Mouse (Mus musculus) G1E-ER4 (cell line): ENCODE measurements around the gene Sergef. TPM values are rescaled to one million over a fixed set of nuclear protein-coding genes. Genes with fewer than 3 reads are reported as not detected.

ENCODE experiments used
- GATA1 ChIP-seq: IDR thresholded peaks from one replicate; pipeline ENCODE4 v1.8.0; 2012; ENCODE audit warnings: low read length, inconsistent platforms
- polyA plus RNA-seq: library from polyadenylated mRNA; stranded (reverse); fragments of >175 nt; gene quantifications from 2 replicates; pipeline ENCODE4 v1.2.3, GENCODE M21; 2012

The Sergef gene
- polyA plus RNA-seq, 1 experiment = 8.8 TPM

DNA sequence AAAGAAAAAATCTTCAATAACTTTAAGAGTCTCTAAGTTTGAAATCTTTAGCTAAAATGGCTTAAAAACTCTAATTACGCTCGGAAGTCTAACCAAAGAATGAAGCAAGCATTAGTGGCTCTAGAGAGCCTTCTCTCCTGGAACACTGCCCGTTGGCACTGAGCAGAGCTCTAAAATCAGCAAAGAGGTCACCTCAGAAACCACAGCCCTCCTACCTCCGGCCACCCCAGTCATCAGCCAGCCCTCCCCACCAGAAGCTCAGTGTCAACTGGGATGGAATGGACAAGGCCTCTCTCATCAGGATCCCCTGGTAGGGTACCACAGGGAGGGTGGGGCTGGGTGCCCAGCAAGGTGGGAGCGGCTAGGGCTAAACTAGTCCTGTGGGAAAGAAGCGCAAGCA, 80.0 kb downstream of the Sergef start:
- no peak for TF ChIP-seq GATA1

DNA sequence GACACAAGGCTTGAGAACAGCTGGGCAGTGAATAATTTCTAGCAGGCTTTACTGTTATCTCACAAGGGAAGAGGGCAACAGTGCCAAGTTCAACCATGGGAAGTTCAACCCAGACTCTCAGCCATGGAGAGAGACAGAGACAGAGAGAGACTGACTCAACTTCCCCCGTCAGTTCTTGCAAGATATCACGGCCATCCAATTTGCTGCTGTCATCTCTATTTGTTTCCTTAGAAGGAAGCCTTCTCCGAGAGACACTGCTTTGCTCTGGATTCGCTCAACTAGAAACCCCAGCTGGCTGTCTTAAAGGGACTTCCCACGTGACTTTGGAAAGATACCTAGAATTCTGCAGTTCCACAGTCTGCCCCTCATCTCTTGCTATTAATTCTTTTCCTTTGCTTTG, 80.6 kb downstream of the Sergef start:
- no peak for TF ChIP-seq GATA1

DNA sequence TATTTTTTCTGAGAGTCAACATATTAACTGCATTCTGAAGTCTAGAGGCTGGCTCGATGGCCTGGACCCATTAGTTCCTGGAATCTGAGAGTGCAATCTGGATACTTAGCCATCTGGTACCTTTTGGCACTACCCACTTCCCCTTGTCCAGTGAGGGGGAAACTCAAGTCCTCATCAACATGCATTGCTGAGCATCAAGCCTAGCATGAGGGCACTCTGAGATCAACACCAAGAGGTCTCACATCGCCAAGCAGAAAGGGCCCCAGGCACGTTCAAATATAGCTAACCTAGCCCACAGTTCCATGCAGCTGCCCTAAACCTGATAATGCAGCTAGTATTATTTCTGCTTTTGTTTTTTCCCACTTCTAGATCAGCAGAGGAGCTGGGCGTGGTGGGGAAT, 81.6 kb downstream of the Sergef start:
- no peak for TF ChIP-seq GATA1

DNA sequence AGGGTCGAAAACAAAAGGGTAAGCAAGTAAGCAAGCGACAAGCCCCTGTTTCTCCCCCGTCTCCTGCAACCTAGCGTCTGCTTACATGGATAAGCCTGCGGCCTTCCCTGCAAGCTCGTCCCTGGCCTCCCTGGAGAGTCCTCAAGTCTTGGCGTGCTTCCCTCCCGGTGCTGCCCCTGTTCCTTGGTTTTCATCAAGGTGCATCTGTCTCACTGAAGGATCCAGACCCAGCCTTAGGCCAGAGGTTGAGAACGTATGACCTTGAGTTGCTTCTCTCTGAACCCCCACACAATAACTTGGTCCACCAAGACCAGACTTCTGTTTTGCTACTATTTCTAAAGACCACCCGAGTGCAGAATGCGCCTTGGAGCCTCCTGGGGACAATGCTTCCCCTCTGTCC, 82.2 kb downstream of the Sergef start:
- TF ChIP-seq GATA1 = no peak

DNA sequence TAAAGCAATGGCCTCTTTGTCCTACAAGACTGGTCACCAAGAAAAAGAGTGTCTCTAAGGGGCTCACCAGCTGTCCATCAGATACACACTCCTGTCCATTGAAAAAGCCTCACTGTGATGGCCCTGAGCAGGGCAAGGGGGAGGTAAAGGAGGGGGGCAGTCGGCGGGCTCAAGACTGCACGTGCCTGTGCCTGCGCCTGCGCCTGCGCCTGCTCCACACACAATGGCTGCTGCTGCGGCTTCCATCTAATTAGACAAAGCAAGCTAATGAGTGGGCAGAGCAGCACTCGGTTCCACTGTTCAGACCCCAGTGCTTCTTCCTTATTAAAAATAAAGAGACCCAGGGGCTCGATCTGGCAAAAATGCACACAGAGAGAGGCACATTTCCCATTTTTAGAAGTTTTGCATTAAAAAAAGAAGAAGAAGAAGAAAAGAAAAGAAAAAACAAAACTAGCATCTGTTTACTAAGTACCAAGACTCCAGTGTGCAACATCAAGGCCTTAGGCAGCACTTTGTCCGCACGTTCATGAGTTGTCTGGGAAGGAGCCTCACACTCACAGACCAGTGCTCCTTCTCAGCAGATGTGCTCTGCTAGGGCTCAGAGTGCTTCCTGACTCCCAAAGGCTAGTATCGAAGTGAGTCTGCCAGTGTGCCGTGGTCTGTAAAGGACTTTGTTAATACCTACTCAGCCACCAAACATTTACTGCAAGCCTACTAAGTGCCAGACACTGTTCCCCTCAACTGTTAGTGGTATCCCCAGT, 83.1 kb downstream of the Sergef start:
- no peak for TF ChIP-seq GATA1

DNA sequence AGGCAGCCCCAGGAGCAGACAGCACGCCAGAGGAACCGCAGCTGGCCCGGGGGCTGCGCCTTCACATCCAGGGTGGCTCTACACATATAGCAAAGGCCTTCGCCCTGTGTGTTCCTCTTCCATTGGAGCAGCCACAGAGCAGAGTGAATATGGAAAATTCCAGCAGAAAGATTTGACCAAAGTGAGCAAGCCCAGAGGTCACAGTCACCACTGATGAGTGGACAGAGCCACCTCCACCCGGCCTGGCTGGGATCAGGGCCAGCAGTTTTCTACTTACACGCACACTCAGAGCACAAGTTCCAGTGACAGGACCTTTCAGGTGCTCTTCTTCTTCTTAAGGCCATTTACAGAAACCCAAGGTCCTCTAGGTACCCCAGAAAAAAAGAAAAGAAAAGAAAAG, 83.9 kb downstream of the Sergef start:
- TF ChIP-seq GATA1 = no peak

DNA sequence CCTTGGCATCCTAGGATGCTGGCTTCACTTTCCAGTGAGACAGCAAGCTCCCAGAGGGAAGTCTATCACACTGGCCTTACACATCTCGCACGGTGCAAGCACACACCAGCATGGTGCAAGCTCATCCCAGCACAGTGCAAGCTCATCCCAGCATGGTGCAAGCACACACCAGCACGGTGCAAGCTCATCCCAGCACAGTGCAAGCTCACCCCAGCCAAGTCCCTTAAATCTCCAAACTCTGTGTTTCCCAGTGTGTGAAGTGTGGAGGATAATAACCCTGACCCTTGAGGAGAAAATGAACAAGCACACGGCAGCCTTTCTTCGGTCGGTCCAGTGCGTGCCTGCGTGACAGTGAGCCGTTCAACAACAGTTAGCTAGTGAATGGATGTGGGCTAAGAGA, 84.8 kb downstream of the Sergef start:
- no peak for TF ChIP-seq GATA1

DNA sequence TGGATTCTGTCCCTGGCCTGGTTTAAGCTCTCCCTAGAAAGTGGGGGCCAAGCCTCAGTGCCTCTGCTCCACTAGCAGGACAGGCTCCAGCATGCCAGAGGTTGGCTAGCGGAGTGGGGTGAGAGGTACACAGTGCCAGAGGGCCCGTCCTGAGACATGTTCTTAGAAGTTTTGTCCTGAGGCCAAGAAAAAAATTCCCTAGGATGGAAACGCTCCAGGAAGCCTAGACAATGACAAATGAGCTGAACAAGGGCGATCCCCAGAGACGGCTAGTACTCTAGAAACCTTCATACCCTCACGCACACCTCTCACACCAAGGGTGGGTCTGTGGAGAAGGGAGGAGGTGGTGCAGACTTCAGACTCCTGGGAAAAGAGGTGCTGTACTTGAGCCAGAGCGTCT, 85.6 kb downstream of the Sergef start:
- TF ChIP-seq GATA1 = no peak

DNA sequence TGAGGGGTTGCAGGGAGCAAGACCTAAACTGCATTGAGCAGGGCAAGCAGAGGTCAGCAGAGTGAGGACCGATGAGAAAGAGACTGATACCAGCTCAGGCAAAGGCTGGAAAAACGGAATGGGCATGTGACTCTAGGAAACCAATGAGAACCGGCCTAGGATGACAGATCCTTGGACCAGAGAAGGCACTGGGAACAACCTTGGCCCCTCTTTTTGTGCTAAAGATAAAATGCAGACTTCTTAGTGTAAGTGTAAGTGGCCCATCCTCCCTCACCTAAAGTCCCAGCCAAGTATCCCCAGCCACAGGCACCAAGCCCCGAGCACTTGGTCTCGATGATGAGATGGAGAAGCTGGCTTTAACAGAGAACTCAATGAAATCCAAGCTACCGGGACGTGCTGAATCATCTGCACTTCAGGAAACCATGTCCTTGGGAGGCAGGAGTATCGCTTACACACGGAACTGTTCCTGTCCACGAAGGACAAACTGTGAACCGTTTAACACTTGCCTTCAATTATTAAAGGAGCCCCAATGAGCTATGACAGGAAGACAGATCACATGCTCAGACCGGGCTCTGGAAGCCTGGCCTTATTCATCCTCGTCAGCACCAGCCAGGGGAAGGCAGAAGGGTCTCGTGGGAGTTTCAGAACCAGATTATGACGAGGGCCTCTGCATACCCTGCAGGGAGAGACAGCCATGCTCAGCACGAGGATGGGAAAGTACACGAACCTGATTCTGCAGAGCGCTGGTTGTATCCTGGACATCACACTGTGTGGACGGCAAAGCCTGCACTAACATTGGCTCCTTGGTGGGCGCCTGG, 87.5 kb downstream of the Sergef start:
- no peak for TF ChIP-seq GATA1

DNA sequence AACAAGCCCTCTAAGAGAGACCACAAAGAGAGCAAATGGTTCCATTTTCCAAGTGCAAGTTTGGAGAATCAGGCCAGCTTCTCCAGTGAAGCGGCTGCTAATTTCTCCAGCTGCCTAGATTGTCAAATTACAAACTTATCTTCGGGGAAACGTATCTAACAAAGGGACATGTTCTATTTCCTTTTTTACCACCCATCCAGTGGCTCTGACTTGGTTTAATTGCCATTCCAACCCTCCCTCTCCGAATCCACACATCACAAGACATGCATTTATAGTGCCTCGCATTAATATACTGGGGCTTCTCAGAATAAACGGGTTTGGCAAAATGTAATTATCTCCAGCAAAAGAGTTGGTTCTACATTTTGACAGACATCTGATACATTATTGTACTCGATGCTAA, 88.4 kb downstream of the Sergef start:
- TF ChIP-seq GATA1 = no peak

DNA sequence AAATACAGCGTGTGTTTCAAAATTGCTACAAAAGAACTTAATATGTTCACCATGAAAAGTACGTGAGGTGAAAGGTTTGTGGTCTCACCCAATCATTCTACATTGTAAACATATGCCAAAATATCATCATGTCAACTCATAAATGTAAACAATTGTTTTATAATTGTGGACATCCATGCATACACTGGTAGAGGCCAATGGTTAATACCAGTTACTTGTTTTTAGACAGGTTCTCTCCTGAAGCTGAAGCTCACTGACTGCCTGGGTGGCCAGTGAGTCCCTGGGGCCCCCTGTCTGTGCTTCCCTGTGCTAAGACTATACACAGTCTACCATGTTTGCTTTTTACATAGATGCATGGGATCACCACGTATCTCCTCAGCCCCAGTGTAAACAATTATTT, 91.5 kb downstream of the Sergef start:
- no peak for TF ChIP-seq GATA1

DNA sequence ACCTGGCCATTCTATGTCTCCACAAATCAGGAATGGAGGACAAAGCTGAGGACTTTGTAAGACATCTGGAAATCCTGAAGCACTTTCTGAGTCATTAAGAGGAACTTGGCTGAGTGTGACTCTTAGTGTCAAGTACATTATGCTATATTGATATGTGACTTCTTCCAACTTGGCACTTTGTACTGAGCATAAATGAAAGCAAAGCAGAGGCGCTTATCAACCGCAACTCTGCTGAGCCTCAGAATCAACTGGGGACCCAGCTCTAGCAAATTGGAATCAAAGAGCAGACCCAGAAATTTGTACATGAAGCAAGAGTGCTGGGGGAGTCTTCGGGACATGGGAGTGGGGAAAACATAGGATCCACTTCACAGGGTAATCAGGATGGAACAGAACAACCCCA, 92.0 kb downstream of the Sergef start:
- TF ChIP-seq GATA1 = no peak

DNA sequence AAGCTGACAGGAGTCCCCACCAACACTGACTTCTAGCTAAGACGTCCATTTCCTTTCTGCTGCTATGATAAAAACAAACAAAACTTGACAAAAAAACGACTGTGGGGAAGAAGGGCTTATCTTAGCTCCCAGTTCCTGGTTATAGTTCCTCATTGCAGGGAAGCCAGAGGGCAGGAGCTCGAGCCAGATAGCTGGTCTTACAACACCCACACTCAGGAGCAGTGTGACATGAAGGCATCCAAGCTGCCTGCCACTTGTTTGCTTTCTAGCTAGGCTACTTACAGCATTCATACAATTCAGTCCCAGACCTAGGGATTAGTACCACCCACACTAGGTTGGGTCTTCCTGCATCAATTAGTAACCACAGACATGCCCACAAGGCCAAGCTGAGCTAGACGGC, 93.1 kb downstream of the Sergef start:
- peak; percentile 84 for TF ChIP-seq GATA1

DNA sequence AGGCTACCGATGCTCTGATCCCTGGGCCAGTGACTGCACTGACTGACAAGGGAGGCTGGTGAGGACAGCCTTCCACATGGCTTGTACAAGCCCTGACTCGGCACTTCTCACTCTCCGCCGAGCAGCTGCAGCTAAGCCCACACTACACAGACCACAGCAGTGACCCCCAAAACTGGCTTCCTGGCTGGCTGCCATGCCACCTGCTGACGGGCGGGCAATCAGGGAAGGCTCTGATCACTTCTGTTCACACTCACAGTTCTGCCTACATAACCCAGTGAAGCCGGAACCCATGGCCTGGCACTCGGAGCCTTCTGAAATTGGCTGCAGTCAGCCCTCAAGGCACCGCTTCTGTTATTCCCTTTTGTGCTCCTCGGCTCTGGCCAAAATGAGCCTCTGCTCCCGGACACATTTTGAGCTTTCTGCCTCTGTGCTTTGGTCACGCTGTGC, 95.4 kb downstream of the Sergef start:
- TF ChIP-seq GATA1 = no peak

DNA sequence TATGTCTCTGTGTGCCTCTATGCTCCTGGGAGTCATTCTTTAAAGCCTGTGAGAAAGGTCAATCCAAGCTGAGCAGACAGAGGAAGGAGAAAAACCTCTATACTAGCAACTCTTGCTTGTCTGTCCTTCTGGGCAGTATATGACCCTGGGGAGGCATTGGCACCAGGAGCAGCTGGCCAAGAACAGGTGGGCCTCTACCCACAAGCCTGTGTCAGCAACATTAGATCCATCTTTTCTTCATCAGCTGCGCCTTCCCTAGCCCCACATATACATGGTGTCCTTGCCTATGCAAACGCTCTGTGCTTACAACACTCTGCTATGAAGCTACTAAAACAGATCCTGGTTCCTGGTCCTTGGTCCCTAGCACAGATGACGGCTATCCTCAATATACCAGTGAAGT, 97.5 kb downstream of the Sergef start:
- TF ChIP-seq GATA1 = no peak

DNA sequence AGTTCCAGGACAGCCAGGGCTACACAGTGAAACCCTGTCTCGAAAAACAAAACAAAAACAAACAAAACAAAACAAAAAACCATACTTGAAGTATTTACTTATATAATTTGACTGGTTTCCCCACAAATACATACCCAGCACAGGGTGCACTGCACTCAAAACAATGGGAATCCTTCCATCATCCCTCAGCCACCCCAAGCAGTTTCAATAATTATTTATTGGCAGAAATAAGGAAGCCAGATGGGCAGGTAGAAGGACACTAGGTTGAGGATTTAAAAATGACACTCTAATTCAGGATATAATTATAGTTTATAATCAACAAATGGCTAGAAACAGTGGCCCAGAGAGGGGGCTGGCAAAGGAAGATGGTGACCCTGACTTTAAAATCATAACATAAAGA, 99.0 kb downstream of the Sergef start:
- no peak for TF ChIP-seq GATA1
